ENCODE assay signal across 12 mouse cellular contexts in genomic region chr17:71089781-71090480, GRCm38 (mm10).
A peak's percentile ranks its signal among the peaks of the same experiment; 100 is the strongest.
DNase-seq lines count a peak whose midpoint lies in the region; ATAC-seq and TF ChIP-seq lines count a peak whose summit lies in the region.
"Had no signal": no experiment of that assay in that cellular context is flagged by ENCODE, and none has a peak within 500 bp of the region (broad histone marks: within the 10 kb centered on the region; RNA-seq: fewer than 3 reads in every experiment).

No protein-coding gene starts in this region.

- H3K4me3 ChIP-seq in heart, embryonic 12.5 days = no peak overlapping the region
- H3K4me3 ChIP-seq in CH12.LX (replicated peaks in 1 of 3; ENCODE audit: low read depth in 2 of 3, low read length in 2 of 3, poor library complexity in 1 of 3) = no peak overlapping the region
- no peak overlapping the region for H3K4me3 ChIP-seq in liver, embryonic 11.5 days (ENCODE audit: low read depth, low read length)
- H3K4me3 ChIP-seq in midbrain, embryonic 16.5 days (ENCODE audit: low read depth, low read length) = no peak overlapping the region
- H3K4me3 ChIP-seq: embryonic facial prominence, embryonic 15.5 days; hindbrain, embryonic 15.5 days had no signal

- H3K4me2 ChIP-seq in heart, embryonic 12.5 days = no peak overlapping the region
- no peak overlapping the region for H3K4me2 ChIP-seq in CH12.LX (ENCODE audit: insufficient read depth, low read depth, poor library complexity, severe bottlenecking)
- no peak overlapping the region for H3K4me2 ChIP-seq in liver, embryonic 11.5 days
- no peak overlapping the region for H3K4me2 ChIP-seq in midbrain, embryonic 16.5 days (ENCODE audit: low read length)
- H3K4me2 ChIP-seq: embryonic facial prominence, embryonic 15.5 days; hindbrain, embryonic 15.5 days had no signal

- no peak for ATAC-seq in heart, embryonic 12.5 days (ENCODE audit: insufficient number of reproducible peaks, low FRiP score)
- ATAC-seq in liver, embryonic 11.5 days (replicated peaks; ENCODE audit: low FRiP score) = no peak
- no peak for ATAC-seq in midbrain, embryonic 16.5 days
- no peak for ATAC-seq in monocyte, adult 5-6 weeks (replicated peaks; ENCODE audit: insufficient number of reproducible peaks, low FRiP score, low TSS enrichment, poor library complexity, severe bottlenecking)

- no peak for TF ChIP-seq RAD21 in CH12.LX (IDR thresholded peaks at IDR 0.05; ENCODE audit: low read depth, low read length)

- DNase-seq in heart, postnatal 14 days = no peak
- DNase-seq in CH12.LX (ENCODE audit: extremely low read depth) = peak; percentile 18
- no peak for DNase-seq in liver, embryonic 11.5 days (ENCODE audit: low spot score)
- peak; percentile 77 for DNase-seq in lung, postnatal 25 days (ENCODE audit: low spot score)
- no peak for DNase-seq in T-cell, adult 2 months (ENCODE audit: low spot score)
- DNase-seq: cerebellum, adult 11 months; thymus, adult 2 months had no signal

- dilution Hi-C loops in CH12.LX (cut with MboI; ENCODE audit: extremely low pct_ligation_motif_present, extremely low pct_unique_long_range_greater_than_20kb, low sequenced_read_pairs) = no loop called here

- H3K36me3 ChIP-seq in heart, embryonic 12.5 days = peaks cover 73% of the 10 kb centered on the region
- H3K36me3 ChIP-seq in CH12.LX (replicated peaks in 1 of 2; ENCODE audit: control insufficient read depth in 1 of 2, insufficient read depth in 1 of 2, low read length in 1 of 2) = no peaks in the 10 kb centered on the region
- H3K36me3 ChIP-seq in liver, embryonic 11.5 days (ENCODE audit: control insufficient read depth, insufficient read depth, low read length) = no peaks in the 10 kb centered on the region
- H3K36me3 ChIP-seq in midbrain, embryonic 16.5 days (ENCODE audit: control insufficient read depth, insufficient read depth, low read length) = no peaks in the 10 kb centered on the region
- H3K36me3 ChIP-seq: embryonic facial prominence, embryonic 15.5 days; hindbrain, embryonic 15.5 days had no signal

- H3K4me1 ChIP-seq in heart, embryonic 12.5 days (replicated peaks) = peaks cover 5% of the 10 kb centered on the region; the same call in 1 of the 2 replicates
- H3K4me1 ChIP-seq in CH12.LX (ENCODE audit: control insufficient read depth in 1 of 2, insufficient read depth in 2 of 2) = peaks cover 19 to 55% of the 10 kb centered on the region in 2 experiments
- H3K4me1 ChIP-seq in liver, embryonic 11.5 days (replicated peaks; ENCODE audit: control insufficient read depth, insufficient read depth, low read length) = peaks cover 8% of the 10 kb centered on the region; the same call in 1 of the 2 replicates
- H3K4me1 ChIP-seq in midbrain, embryonic 16.5 days (ENCODE audit: control insufficient read depth, insufficient read depth, low read length) = no peaks in the 10 kb centered on the region
- H3K4me1 ChIP-seq: embryonic facial prominence, embryonic 15.5 days; hindbrain, embryonic 15.5 days had no signal

- H3K9me3 ChIP-seq in heart, embryonic 12.5 days (replicated peaks) = no peaks in the 10 kb centered on the region
- no peaks in the 10 kb centered on the region for H3K9me3 ChIP-seq in CH12.LX (replicated peaks; ENCODE audit: low read length)
- H3K9me3 ChIP-seq in liver, embryonic 11.5 days (ENCODE audit: control insufficient read depth, low read length) = no peaks in the 10 kb centered on the region
- H3K9me3 ChIP-seq in midbrain, embryonic 16.5 days (replicated peaks; ENCODE audit: control insufficient read depth, low read length, poor library complexity, severe bottlenecking) = no peaks in the 10 kb centered on the region
- H3K9me3 ChIP-seq: embryonic facial prominence, embryonic 15.5 days; hindbrain, embryonic 15.5 days had no signal

- H3K27ac ChIP-seq in heart, embryonic 12.5 days (ENCODE audit: poor library complexity, severe bottlenecking) = 0 out of 2 replicates have a peak overlapping the region, but pooled peaks have one; percentile 10
- H3K27ac ChIP-seq in CH12.LX (ENCODE audit: insufficient read depth, low read depth) = no peak overlapping the region
- 0 out of 2 replicates have a peak overlapping the region, but pooled peaks have one; percentile 16 for H3K27ac ChIP-seq in liver, embryonic 11.5 days (ENCODE audit: low read depth, low read length)
- no peak overlapping the region for H3K27ac ChIP-seq in midbrain, embryonic 16.5 days (ENCODE audit: low read length)
- H3K27ac ChIP-seq: embryonic facial prominence, embryonic 15.5 days; hindbrain, embryonic 15.5 days had no signal

- intact Hi-C loops in heart, postnatal 14 days (cut with DNase I) = loop anchor here (5.0 kb wide), 1 partner anchor 107 kb away; no protein-coding TSS in a partner anchor

- no peak for TF ChIP-seq POLR2A in CH12.LX (IDR thresholded peaks at IDR 0.05; ENCODE audit: low read depth, low read length)

- in situ Hi-C loops in CH12.LX (cut with MboI; ENCODE audit: low pct_ligation_motif_present, low pct_unique_long_range_greater_than_20kb, low sequenced_read_pairs) = loop anchor here (10.0 kb wide), 1 partner anchor 95 kb away; the partner anchor contains the start of gene Lpin2

- H3K79me2 ChIP-seq in CH12.LX (replicated peaks; ENCODE audit: control insufficient read depth, extremely low read depth, insufficient read depth, poor library complexity, severe bottlenecking) = no peaks in the 10 kb centered on the region

- no peak overlapping the region for H3K9ac ChIP-seq in heart, embryonic 12.5 days
- H3K9ac ChIP-seq in CH12.LX (ENCODE audit: insufficient read depth, low read depth) = no peak overlapping the region
- H3K9ac ChIP-seq in liver, embryonic 11.5 days (ENCODE audit: low read depth, low read length) = no peak overlapping the region
- H3K9ac ChIP-seq in midbrain, embryonic 16.5 days (ENCODE audit: low read depth, low read length) = no peak overlapping the region
- H3K9ac ChIP-seq: embryonic facial prominence, embryonic 15.5 days; hindbrain, embryonic 15.5 days had no signal

- TF ChIP-seq CTCF in CH12.LX (conservative IDR thresholded peaks at IDR 0.05 in 1 of 2, IDR thresholded peaks at IDR 0.05 in 1 of 2; ENCODE audit: low read depth in 2 of 2, low read length in 2 of 2) = no peak

- no peaks in the 10 kb centered on the region for H3K27me3 ChIP-seq in heart, embryonic 12.5 days (replicated peaks)
- no peaks in the 10 kb centered on the region for H3K27me3 ChIP-seq in CH12.LX (replicated peaks)
- H3K27me3 ChIP-seq in liver, embryonic 11.5 days (replicated peaks; ENCODE audit: control insufficient read depth, insufficient read depth, low read length) = no peaks in the 10 kb centered on the region
- H3K27me3 ChIP-seq in midbrain, embryonic 16.5 days (ENCODE audit: control insufficient read depth, insufficient read depth, low read depth, low read length) = no peaks in the 10 kb centered on the region
- H3K27me3 ChIP-seq: embryonic facial prominence, embryonic 15.5 days; hindbrain, embryonic 15.5 days had no signal

- WGBS in heart, embryonic 12.5 days = 85% methylated on average over 11 of the region's 11 CpGs
- WGBS in liver, embryonic 11.5 days = 83% methylated on average over 11 of the region's 11 CpGs
- 73% methylated on average over 11 of the region's 11 CpGs for WGBS in midbrain, embryonic 16.5 days

- TF ChIP-seq EP300 in CH12.LX (IDR thresholded peaks at IDR 0.05; ENCODE audit: low read length) = no peak

TF ChIP-seq in CH12.LX, 34 proteins besides CTCF, POLR2A, EP300 and RAD21:
- TF ChIP-seq SIN3A (IDR thresholded peaks at IDR 0.05; ENCODE audit: low read length) = no peak
- TF ChIP-seq RCOR1 (conservative IDR thresholded peaks at IDR 0.05; ENCODE audit: low read depth, low read length) = no peak
- no peak for TF ChIP-seq NRF1 (IDR thresholded peaks at IDR 0.05; ENCODE audit: low read depth, low read length)
- TF ChIP-seq CHD1 (IDR thresholded peaks at IDR 0.05; ENCODE audit: low read depth, low read length) = no peak
- no peak for TF ChIP-seq ELF1 (IDR thresholded peaks at IDR 0.05; ENCODE audit: low read depth, low read length)
- TF ChIP-seq BHLHE40 (IDR thresholded peaks at IDR 0.05; ENCODE audit: low read depth, low read length) = 0 out of 2 replicates have a peak, but pooled peaks have one; percentile 8
- TF ChIP-seq ZKSCAN1 (IDR thresholded peaks at IDR 0.05; ENCODE audit: borderline replicate concordance, low read depth, low read length) = no peak
- TF ChIP-seq HCFC1 (IDR thresholded peaks at IDR 0.05; ENCODE audit: low read depth, low read length) = no peak
- TF ChIP-seq TCF12 (IDR thresholded peaks at IDR 0.05; ENCODE audit: low read depth, low read length) = no peak
- no peak for TF ChIP-seq ETS1 (conservative IDR thresholded peaks at IDR 0.05; ENCODE audit: low read depth, low read length)
- peak; percentile 26; the same call in 1 of the 2 replicates for TF ChIP-seq ZNF384 (IDR thresholded peaks at IDR 0.05; ENCODE audit: low read depth, low read length)
- no peak for TF ChIP-seq NELFE (IDR thresholded peaks at IDR 0.05; ENCODE audit: low read depth, low read length)
TF ChIP-seq in CH12.LX: peak in this region for 2.

Comparison
In these comparisons a context has a peak if more than half of its experiments do, and no peak if none do; other contexts are left out.
1. H3K27ac ChIP-seq: peak in heart, embryonic 12.5 days (single experiment) and liver, embryonic 11.5 days (single experiment); none in CH12.LX (single experiment) and midbrain, embryonic 16.5 days (single experiment).
2. DNase-seq: peak in CH12.LX (single experiment) and lung, postnatal 25 days (single experiment); none in heart, postnatal 14 days (0 of 2), liver, embryonic 11.5 days (single experiment) and T-cell, adult 2 months (single experiment).